Mouse (Mus musculus) heart, embryonic 11.5 days (tissue): Measurements from ENCODE around the gene Grik5. TPM values are rescaled to one million over a fixed set of nuclear protein-coding genes. Genes with fewer than 3 reads are reported as not detected.
A peak's percentile ranks its signal among the peaks of the same experiment; 100 is the strongest.

ENCODE experiments used
- ATAC-seq: fragments of 200-750 bp; cut with Nextera tagmentation; replicated peaks from 2 replicates; pipeline ENCODE4 v1.8.0; 2017; ENCODE audit warnings: moderate library complexity; ENCODE audit not compliant: insufficient number of reproducible peaks, low FRiP score, low TSS enrichment
- H3K27ac ChIP-seq: fragments of 300-500 bp; sonication (generic); 2 replicates; pipeline ENCODE4 v1.5.1; 2014; ENCODE audit warnings: mild to moderate bottlenecking, low read depth, low read length
- H3K27me3 ChIP-seq: fragments of 300-500 bp; sonication (generic); 2 replicates; pipeline ENCODE4 v1.6.1; 2014; ENCODE audit warnings: mild to moderate bottlenecking, low read length, mixed read lengths; ENCODE audit not compliant: control insufficient read depth, insufficient read depth
- H3K36me3 ChIP-seq: fragments of 300-500 bp; sonication (generic); 2 replicates; pipeline ENCODE4 v1.6.1; 2014; ENCODE audit warnings: mild to moderate bottlenecking, low read length, moderate library complexity, mixed read lengths; ENCODE audit not compliant: control insufficient read depth, insufficient read depth
- H3K4me1 ChIP-seq: fragments of 300-500 bp; sonication (generic); 2 replicates; pipeline ENCODE4 v1.6.1; 2014; ENCODE audit warnings: low read length; ENCODE audit not compliant: control insufficient read depth, insufficient read depth
- H3K4me2 ChIP-seq: fragments of 300-500 bp; sonication (generic); 2 replicates; pipeline ENCODE4 v1.6.1; 2014; ENCODE audit warnings: mild to moderate bottlenecking, moderate library complexity
- H3K4me3 ChIP-seq: fragments of 300-500 bp; sonication (generic); 2 replicates; pipeline ENCODE4 v1.5.1; 2014; ENCODE audit warnings: low read depth, low read length
- H3K9ac ChIP-seq: fragments of 300-500 bp; sonication (generic); 2 replicates; pipeline ENCODE4 v1.6.1; 2014; ENCODE audit warnings: mild to moderate bottlenecking, low read depth, low read length, moderate library complexity
- H3K9me3 ChIP-seq: fragments of 300-500 bp; sonication (generic); replicated peaks from 2 replicates; pipeline ENCODE4 v1.6.1; 2016; ENCODE audit warnings: low read length; ENCODE audit not compliant: control insufficient read depth
- WGBS: fragments of 180-500 bp; shearing (Covaris S2); extraction: QIAGEN DNeasy Blood & Tissue Kit; methylation state at CpG from one replicate; pipeline ENCODE4 v1.1.7; 2014; ENCODE audit not compliant: insufficient replicate concordance; 5-methylcytosine and 5-hydroxymethylcytosine counted together
- polyA plus RNA-seq: library from polyadenylated mRNA; unstranded; fragments of >200 nt; fragmentation: Nextera tagmentation; extraction: Ambion mirVana; gene quantifications from 2 replicates; pipeline ENCODE4 v1.2.1, GENCODE M21; 2014

The Grik5 gene
- polyA plus RNA-seq, 1 experiment from 2014 or later, result 8.1 TPM

DNA sequence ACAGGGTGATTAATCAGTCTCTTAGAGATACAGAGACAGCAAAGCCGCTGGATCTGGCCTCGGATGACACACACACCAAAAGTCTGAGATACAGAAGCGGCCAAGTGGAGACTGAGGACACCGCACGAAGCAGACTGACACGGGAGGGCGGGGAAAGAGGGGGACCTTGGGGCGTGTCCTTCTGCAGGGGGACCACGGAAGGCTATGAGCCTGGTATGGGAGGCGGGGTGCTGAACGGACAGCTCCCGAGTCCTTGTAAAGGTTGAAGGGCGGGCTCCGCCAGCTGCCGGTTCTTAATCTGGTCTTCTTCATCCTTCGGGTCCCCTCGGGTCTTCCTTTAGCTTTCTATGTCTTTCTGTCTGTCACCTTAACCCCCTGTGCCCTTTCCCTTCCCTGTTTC, 63.5 kb downstream of the Grik5 start:
- peak overlapping the region; percentile 10; the same call in 1 of the 2 replicates for H3K4me3 ChIP-seq
- no peak overlapping the region for H3K9ac ChIP-seq
- H3K4me2 ChIP-seq, result peak overlapping the region; percentile 42
- 1% methylated on average over 17 of the region's 17 CpGs for WGBS
- no peaks in the 10 kb centered on the region for H3K9me3 ChIP-seq
- H3K27ac ChIP-seq, result no peak overlapping the region
- H3K4me1 ChIP-seq, result peaks cover 29% of the 10 kb centered on the region
- H3K36me3 ChIP-seq, result no peaks in the 10 kb centered on the region; the same call in 1 of the 2 replicates
- peaks cover 93% of the 10 kb centered on the region for H3K27me3 ChIP-seq
- ATAC-seq, result no peak

GRCm38 (mm10) chr7:25007609-25008374, 64.4 kb downstream of the Grik5 start:
- ATAC-seq, result no peak
- Histone ChIP-seq H3K4me1 (peaks cover 29% of the 10 kb centered on the region), H3K27me3 (peaks cover 95% of the 10 kb centered on the region), H3K4me2 (no peak overlapping the region), H3K9me3 (no peaks in the 10 kb centered on the region), H3K27ac (no peak overlapping the region), H3K9ac (no peak overlapping the region), H3K36me3 (no peaks in the 10 kb centered on the region), H3K4me3 (no peak overlapping the region)
- 27% methylated on average over 8 of the region's 8 CpGs for WGBS

DNA sequence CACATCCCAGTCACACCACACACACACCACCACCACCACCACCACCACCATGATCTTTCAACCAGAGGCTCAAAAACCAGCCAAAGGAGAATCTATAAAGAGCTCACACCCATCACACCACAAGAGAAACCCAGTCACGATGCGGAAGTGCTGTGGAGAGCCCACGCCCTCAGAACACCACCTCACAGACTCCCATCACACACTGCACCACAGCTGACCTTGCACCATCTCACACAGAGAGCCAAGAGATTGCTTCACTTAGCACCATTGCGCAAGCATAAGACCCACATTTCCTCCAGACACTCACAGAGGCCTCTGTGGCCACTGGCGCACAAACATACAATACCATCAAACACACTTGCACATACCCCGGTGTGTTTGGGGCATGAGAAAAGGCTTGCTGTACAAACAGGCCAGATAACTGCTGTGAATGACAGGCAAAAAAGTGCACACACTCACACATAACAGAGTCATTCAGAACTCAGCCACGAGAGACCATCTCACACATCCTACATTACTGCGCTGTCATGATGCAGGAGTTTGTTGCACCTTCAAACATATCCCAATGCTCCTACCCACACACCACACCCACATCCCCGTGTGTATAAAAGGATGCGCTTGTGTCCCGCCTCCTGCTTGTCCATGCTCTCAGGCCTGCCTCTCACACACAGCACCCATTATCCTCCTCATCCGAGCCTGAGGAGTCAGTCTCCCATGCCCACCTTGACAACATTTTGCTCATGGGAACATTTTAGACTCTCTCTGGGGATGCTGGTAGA, 65.4 kb downstream of the Grik5 start:
- H3K36me3 ChIP-seq, result no peaks in the 10 kb centered on the region
- no peak overlapping the region for H3K27ac ChIP-seq
- peaks cover 87% of the 10 kb centered on the region for H3K27me3 ChIP-seq
- H3K4me1 ChIP-seq, result peaks cover 29% of the 10 kb centered on the region
- no peak overlapping the region for H3K9ac ChIP-seq
- 75% methylated on average over 12 of the region's 12 CpGs for WGBS
- no peaks in the 10 kb centered on the region for H3K9me3 ChIP-seq
- H3K4me3 ChIP-seq, result no peak overlapping the region
- H3K4me2 ChIP-seq, result no peak overlapping the region
- no peak for ATAC-seq

GRCm38 (mm10) chr7:25006171-25006570, 66.0 kb downstream of the Grik5 start:
- H3K4me1 ChIP-seq, result peaks cover 29% of the 10 kb centered on the region
- no peaks in the 10 kb centered on the region for H3K9me3 ChIP-seq
- H3K27me3 ChIP-seq, result peaks cover 81% of the 10 kb centered on the region
- peak overlapping the region; percentile 45; the same call in 1 of the 2 replicates for H3K4me3 ChIP-seq
- H3K36me3 ChIP-seq, result no peaks in the 10 kb centered on the region
- H3K27ac ChIP-seq, result no peak overlapping the region
- 65% methylated on average over 3 of the region's 3 CpGs for WGBS
- no peak overlapping the region for H3K9ac ChIP-seq
- H3K4me2 ChIP-seq, result peak overlapping the region; percentile 65
- ATAC-seq, result no peak

DNA sequence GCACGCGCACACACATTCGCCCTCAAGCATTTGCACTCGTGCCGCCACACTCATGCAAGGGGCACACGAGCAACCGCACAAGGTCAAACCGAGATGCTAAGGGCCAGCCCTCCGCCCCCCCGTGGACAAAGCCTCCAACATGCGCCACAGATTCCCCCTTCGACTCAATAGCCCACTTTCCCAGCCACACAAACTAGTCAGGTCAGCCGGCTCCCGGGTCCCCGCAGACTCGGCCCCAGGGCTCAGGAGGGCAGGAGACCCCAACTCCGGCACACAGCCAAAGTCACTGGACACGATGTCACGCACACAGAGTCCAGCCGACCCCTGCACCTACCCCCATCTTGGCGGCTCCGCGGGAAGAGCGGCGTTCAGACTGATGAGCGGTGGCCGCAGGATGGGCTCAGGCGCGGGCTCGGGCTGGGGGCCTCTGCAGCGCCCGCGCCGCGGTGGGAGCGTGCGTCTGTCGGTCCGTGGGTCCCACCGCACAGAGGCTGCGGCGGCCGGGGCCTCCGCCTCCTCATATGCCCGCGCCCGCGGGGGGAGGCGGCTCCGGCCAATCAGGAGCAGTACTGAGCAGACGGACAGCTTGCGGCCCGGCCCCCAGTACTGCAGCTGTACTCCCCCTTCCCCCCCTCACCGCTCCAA, 66.6 kb downstream of the Grik5 start, which contains the start of gene Atp1a3:
Gene Atp1a3 (minus strand): TSS at position 538 of the 645 bp plus-strand sequence.
- H3K4me2 ChIP-seq, result peak within 1 kb of the TSS; percentile 65
- H3K4me3 ChIP-seq, result peak within 1 kb of the TSS; percentile 45
- peaks cover 74% of the 10 kb centered on the region for H3K27me3 ChIP-seq
- WGBS, result 2% methylated on average over 53 of the region's 54 CpGs
- no peak for ATAC-seq
- H3K9ac ChIP-seq, result no peak within 1 kb of the TSS
- H3K4me1 ChIP-seq, result peaks cover 25% of the 10 kb centered on the region
- H3K36me3 ChIP-seq, result no peaks in the 10 kb centered on the region
- no peaks in the 10 kb centered on the region for H3K9me3 ChIP-seq
- no peak within 1 kb of the TSS for H3K27ac ChIP-seq

- H3K4me2 ChIP-seq, result peak overlapping the region; percentile 65
- H3K9me3 ChIP-seq, result no peaks in the 10 kb centered on the region
- no peak for ATAC-seq
- no peak overlapping the region for H3K9ac ChIP-seq
- H3K27ac ChIP-seq, result no peak overlapping the region
- peaks cover 18% of the 10 kb centered on the region; the same call in 1 of the 2 replicates for H3K4me1 ChIP-seq
- 39% methylated on average over 7 of the region's 9 CpGs for WGBS
- H3K4me3 ChIP-seq, result peak overlapping the region; percentile 45; the same call in 1 of the 2 replicates
- H3K27me3 ChIP-seq, result peaks cover 67% of the 10 kb centered on the region
- H3K36me3 ChIP-seq, result no peaks in the 10 kb centered on the region
Observed at GRCm38 (mm10) chr7:25004806-25005205, 67.3 kb downstream of the Grik5 start.

- Histone ChIP-seq H3K9me3 (no peaks in the 10 kb centered on the region), H3K27me3 (peaks cover 58% of the 10 kb centered on the region), H3K4me2 (no peak overlapping the region), H3K36me3 (no peaks in the 10 kb centered on the region), H3K4me3 (no peak overlapping the region), H3K27ac (no peak overlapping the region), H3K4me1 (peaks cover 12% of the 10 kb centered on the region; the same call in 1 of the 2 replicates), H3K9ac (no peak overlapping the region)
- ATAC-seq, result no peak
- WGBS, result 80% methylated on average over 8 of the region's 8 CpGs
Observed at GRCm38 (mm10) chr7:25003820-25004388, 68.2 kb downstream of the Grik5 start.

DNA sequence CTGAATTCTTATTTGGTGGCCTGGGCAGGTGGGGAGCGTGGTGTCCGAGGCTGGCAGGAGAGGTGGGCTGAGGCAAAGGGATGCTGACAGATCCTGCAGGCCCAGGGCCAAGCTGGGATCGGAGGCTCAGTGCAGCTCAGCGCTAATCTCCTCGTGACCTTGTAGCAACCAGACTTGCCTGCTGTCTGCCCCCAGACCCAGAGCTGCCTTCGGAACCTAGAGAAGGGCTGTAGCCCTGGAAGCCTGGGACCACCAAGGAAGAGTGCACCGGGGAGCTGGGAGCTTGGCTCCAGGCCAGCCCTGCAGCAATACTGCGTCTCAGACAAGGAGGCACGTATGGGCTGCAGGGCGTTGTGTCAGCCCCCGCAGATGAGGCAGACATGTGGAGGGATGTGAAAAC, 68.9 kb downstream of the Grik5 start:
- ATAC-seq, result no peak
- Histone ChIP-seq H3K27ac (no peak overlapping the region), H3K4me3 (no peak overlapping the region), H3K4me1 (peaks cover 9% of the 10 kb centered on the region; the same call in 1 of the 2 replicates), H3K4me2 (no peak overlapping the region), H3K36me3 (no peaks in the 10 kb centered on the region), H3K9ac (no peak overlapping the region), H3K9me3 (no peaks in the 10 kb centered on the region), H3K27me3 (peaks cover 52% of the 10 kb centered on the region)
- WGBS, result 41% methylated on average over 11 of the region's 11 CpGs
